Mouse (Mus musculus) lung, adult 10 weeks (tissue): ENCODE data around the gene Arih1. TPM values are rescaled to one million over a fixed set of nuclear protein-coding genes. Genes with fewer than 3 reads are reported as not detected.

ENCODE experiments used
- polyA plus RNA-seq: library from polyadenylated mRNA; stranded (reverse); fragments of 350-450 nt; fragmentation: Illumina TruSeq; extraction: RNeasy Lipid Tissue Mini Kit (QIAGEN cat#74804); gene quantifications from one replicate; pipeline ENCODE4 v1.2.3, GENCODE M21; 2014; ENCODE audit warnings: low read depth, low replicate concordance; ENCODE audit not compliant: insufficient read depth

Gene Arih1
- 16.2 TPM for polyA plus RNA-seq

GRCm38 (mm10) chr9:59486549-59487065, at the start of gene Arih1:
TSS of gene Arih1 (minus strand) at chr9:59486618.

GRCm38 (mm10) chr9:59353253-59353639, 133.2 kb downstream of the Arih1 start, which contains the start of gene Bbs4:
TSS of gene Bbs4 (minus strand) at chr9:59353508.

Other genes starting within 250 kb of the Arih1 start
- 13.1 TPM for gene Adpgk, start 195.1 kb downstream of the Arih1 start, polyA plus RNA-seq
- gene Bbs4, start 133.1 kb downstream of the Arih1 start, polyA plus RNA-seq = 6.7 TPM
- 88.5 TPM for gene Hexa, start 52.9 kb upstream of the Arih1 start, polyA plus RNA-seq
- gene Tmem202, start 53.2 kb upstream of the Arih1 start, polyA plus RNA-seq = 1.0 TPM
- gene Celf6, start 91.3 kb upstream of the Arih1 start, polyA plus RNA-seq = not detected
- 19.7 TPM for gene Parp6, start 130.7 kb upstream of the Arih1 start, polyA plus RNA-seq
- 196 TPM for gene Pkm, start 169.8 kb upstream of the Arih1 start, polyA plus RNA-seq
- gene Gramd2, start 193.5 kb upstream of the Arih1 start, polyA plus RNA-seq = 34.4 TPM